Mouse (Mus musculus) cortical plate, adult 2 months (tissue): ENCODE results near the gene Gm28053.

Source experiments
- CTCF ChIP-seq: fragments of 200-500 bp; IDR thresholded peaks from 2 replicates; pipeline ENCODE4 v1.5.1; 2011; ENCODE audit warnings: mild to moderate bottlenecking, control low read depth, low read length; ENCODE audit not compliant: insufficient read depth; ENCODE audit errors: extremely low read depth
- POLR2A ChIP-seq: fragments of 200-500 bp; IDR thresholded peaks from 2 replicates; pipeline ENCODE4 v1.6.1; 2011; ENCODE audit warnings: mild to moderate bottlenecking, low read length, control low read depth; ENCODE audit not compliant: insufficient read depth; ENCODE audit errors: extremely low read depth

GRCm38 (mm10) chr6:48727761-48728160, 9.4 kb downstream of the Gm28053 start:
- no peak for TF ChIP-seq POLR2A
- no peak for TF ChIP-seq CTCF
